Mouse (Mus musculus): Measurements from ENCODE around the gene Alk. TPM values are rescaled to one million over a fixed set of nuclear protein-coding genes. Genes with fewer than 3 reads are reported as not detected.

Gene Alk
- total RNA-seq, 2 experiments from 2014 or later = 6.7 to 7.3 TPM

- DNase-seq (ENCODE audit: low spot score in 2 of 2) = no peak
These were observed 446.4 kb downstream of the Alk start for GRCm38 (mm10) chr17:72157830-72158629.

GRCm38 (mm10) chr17:72153038-72153437 is 451.4 kb downstream of the Alk start:
- no peak for DNase-seq (ENCODE audit: low spot score in 2 of 2)

- DNase-seq (ENCODE audit: low spot score in 2 of 2) = no peak
These were observed 459.4 kb downstream of the Alk start for GRCm38 (mm10) chr17:72144946-72145598.

GRCm38 (mm10) chr17:72144461-72144860 is 460.0 kb downstream of the Alk start:
- no peak for DNase-seq (ENCODE audit: low spot score in 2 of 2)

GRCm38 (mm10) chr17:72132140-72132911 is 472.1 kb downstream of the Alk start:
- DNase-seq (ENCODE audit: low spot score in 2 of 2) = no peak

GRCm38 (mm10) chr17:72121660-72122059 is 482.8 kb downstream of the Alk start:
- DNase-seq (ENCODE audit: low spot score in 2 of 2) = no peak

- DNase-seq (ENCODE audit: low spot score in 2 of 2) = no peak
These were observed 484.1 kb downstream of the Alk start for GRCm38 (mm10) chr17:72120278-72120677.

GRCm38 (mm10) chr17:72118376-72118775 is 486.1 kb downstream of the Alk start:
- DNase-seq (ENCODE audit: low spot score in 2 of 2) = no peak

GRCm38 (mm10) chr17:72115271-72115944 is 489.0 kb downstream of the Alk start:
- peak in 1 of 2 experiments; percentile 9 for DNase-seq (ENCODE audit: low spot score in 2 of 2)

- no peak for DNase-seq (ENCODE audit: low spot score in 2 of 2)
These were observed 492.4 kb downstream of the Alk start for GRCm38 (mm10) chr17:72112004-72112403.

- DNase-seq (ENCODE audit: low spot score in 2 of 2) = no peak
These were observed 492.9 kb downstream of the Alk start for GRCm38 (mm10) chr17:72111528-72111927.

- DNase-seq (ENCODE audit: low spot score in 2 of 2) = no peak
These were observed 517.1 kb downstream of the Alk start for GRCm38 (mm10) chr17:72087261-72087703.

- no peak for DNase-seq (ENCODE audit: low spot score in 2 of 2)
These were observed 523.0 kb downstream of the Alk start for GRCm38 (mm10) chr17:72081396-72081795.

GRCm38 (mm10) chr17:72076306-72076921 is 528.0 kb downstream of the Alk start:
- peak; percentile 36 for DNase-seq (ENCODE audit: low spot score in 2 of 2)

GRCm38 (mm10) chr17:72071871-72072270 is 532.6 kb downstream of the Alk start:
- DNase-seq (ENCODE audit: low spot score in 2 of 2) = no peak

GRCm38 (mm10) chr17:72068176-72068575 is 536.3 kb downstream of the Alk start:
- no peak for DNase-seq (ENCODE audit: low spot score in 2 of 2)

GRCm38 (mm10) chr17:72062978-72063377 is 541.4 kb downstream of the Alk start:
- DNase-seq (ENCODE audit: low spot score in 2 of 2) = no peak

GRCm38 (mm10) chr17:72059312-72059711 is 545.1 kb downstream of the Alk start:
- DNase-seq (ENCODE audit: low spot score in 2 of 2) = no peak

GRCm38 (mm10) chr17:72045671-72046070 is 558.8 kb downstream of the Alk start:
- no peak for DNase-seq (ENCODE audit: low spot score in 2 of 2)

- no peak for DNase-seq (ENCODE audit: low spot score in 2 of 2)
These were observed 560.6 kb downstream of the Alk start for GRCm38 (mm10) chr17:72043667-72044390.
